Mouse (Mus musculus) embryonic facial prominence, embryonic 12.5 days (tissue): ENCODE results near the gene Slc3a2. TPM values are rescaled to one million over a fixed set of nuclear protein-coding genes. Genes with fewer than 3 reads are reported as not detected.

ENCODE experiments used
- ATAC-seq: fragments of 200-750 bp; cut with Nextera tagmentation; 2 replicates; pipeline ENCODE4 v1.8.0; 2017; ENCODE audit not compliant: insufficient number of reproducible peaks, insufficient read depth, low FRiP score, low TSS enrichment
- H3K27ac ChIP-seq: fragments of 300-500 bp; sonication (generic); 2 replicates; pipeline ENCODE4 v1.5.1; 2016; ENCODE audit warnings: mild to moderate bottlenecking
- H3K27me3 ChIP-seq: fragments of 300-500 bp; sonication (generic); 2 replicates; pipeline ENCODE4 v1.6.1; 2016; ENCODE audit warnings: mild to moderate bottlenecking, moderate library complexity
- H3K36me3 ChIP-seq: fragments of 300-500 bp; sonication (generic); 2 replicates; pipeline ENCODE4 v1.6.1; 2016; ENCODE audit warnings: mild to moderate bottlenecking
- H3K4me1 ChIP-seq: fragments of 300-500 bp; sonication (generic); 2 replicates; pipeline ENCODE4 v1.6.1; 2016
- H3K4me2 ChIP-seq: fragments of 300-500 bp; sonication (generic); replicated peaks from 2 replicates; pipeline ENCODE4 v1.6.1; 2016; ENCODE audit warnings: mild to moderate bottlenecking, moderate library complexity
- H3K4me3 ChIP-seq: fragments of 300-500 bp; sonication (generic); 2 replicates; pipeline ENCODE4 v1.5.1; 2016; ENCODE audit warnings: mild to moderate bottlenecking
- H3K9ac ChIP-seq: fragments of 300-500 bp; sonication (generic); 2 replicates; pipeline ENCODE4 v1.6.1; 2016; ENCODE audit warnings: mild to moderate bottlenecking, moderate library complexity
- H3K9me3 ChIP-seq: fragments of 300-500 bp; sonication (generic); 2 replicates; pipeline ENCODE4 v1.6.1; 2016; ENCODE audit warnings: mild to moderate bottlenecking, moderate library complexity
- WGBS: fragments of 180-500 bp; shearing (Covaris S2); methylation state at CpG from one replicate; pipeline ENCODE4 v1.1.7; 2016; 5-methylcytosine and 5-hydroxymethylcytosine counted together
- polyA plus RNA-seq: library from polyadenylated mRNA; unstranded; fragments of >200 nt; fragmentation: Nextera tagmentation; extraction: Ambion mirVana; gene quantifications from 2 replicates; pipeline ENCODE4 v1.2.1, GENCODE M21; 2016

Slc3a2 gene
- polyA plus RNA-seq, 1 experiment from 2014 or later, result 122 TPM

DNA sequence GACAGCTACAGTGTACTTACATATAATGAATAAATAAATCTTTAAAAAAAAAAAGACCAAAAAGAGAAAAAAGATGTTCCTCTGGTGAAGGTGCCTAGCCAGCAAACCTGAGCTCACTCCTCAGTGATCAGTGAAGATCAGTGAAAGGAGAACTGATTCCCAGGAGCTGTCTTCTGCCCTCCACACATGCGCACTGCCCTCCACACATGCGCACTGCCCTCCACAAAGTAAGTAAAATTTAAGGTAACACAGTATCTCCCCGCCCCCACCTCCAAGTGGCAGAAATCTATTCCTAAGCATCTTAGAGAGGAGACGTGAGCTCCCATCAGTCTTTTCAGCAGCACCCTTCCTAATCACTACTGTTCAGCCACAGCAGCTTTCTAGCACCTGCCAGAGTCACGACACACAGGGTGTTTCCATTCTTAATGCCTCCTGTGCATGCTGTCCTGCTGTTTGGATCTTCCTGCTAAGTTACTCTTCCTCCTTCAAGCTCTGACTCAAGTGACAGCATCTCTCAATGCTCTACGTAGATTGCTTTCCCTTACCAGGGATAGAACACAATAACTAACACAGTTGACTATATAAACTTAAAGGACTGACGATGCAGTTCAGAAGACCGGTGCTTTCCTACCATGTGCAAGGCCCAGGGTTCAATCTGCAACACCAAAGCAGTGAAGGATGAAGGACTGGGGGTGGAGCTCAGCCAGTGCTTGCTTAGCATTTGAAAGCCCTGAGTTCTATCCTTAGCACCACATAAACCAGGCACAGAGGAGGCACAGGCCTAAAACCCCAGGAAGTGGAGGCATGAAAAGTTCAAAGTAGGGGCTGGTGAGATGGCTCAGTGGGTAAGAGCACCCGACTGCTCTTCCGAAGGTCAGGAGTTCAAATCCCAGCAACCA, 7.1 kb downstream of the Slc3a2 start:
- Histone ChIP-seq H3K9ac (no peak overlapping the region), H3K4me3 (no peak overlapping the region), H3K9me3 (0 out of 2 replicates have a peak, but pooled peaks cover 3% of the 10 kb centered on the region), H3K4me2 (no peak overlapping the region), H3K27ac (no peak overlapping the region), H3K4me1 (peaks cover 13% of the 10 kb centered on the region), H3K36me3 (0 out of 2 replicates have a peak, but pooled peaks cover 9% of the 10 kb centered on the region), H3K27me3 (no peaks in the 10 kb centered on the region)
- 71% methylated on average over 10 of the region's 10 CpGs for WGBS
- no peak for ATAC-seq

DNA sequence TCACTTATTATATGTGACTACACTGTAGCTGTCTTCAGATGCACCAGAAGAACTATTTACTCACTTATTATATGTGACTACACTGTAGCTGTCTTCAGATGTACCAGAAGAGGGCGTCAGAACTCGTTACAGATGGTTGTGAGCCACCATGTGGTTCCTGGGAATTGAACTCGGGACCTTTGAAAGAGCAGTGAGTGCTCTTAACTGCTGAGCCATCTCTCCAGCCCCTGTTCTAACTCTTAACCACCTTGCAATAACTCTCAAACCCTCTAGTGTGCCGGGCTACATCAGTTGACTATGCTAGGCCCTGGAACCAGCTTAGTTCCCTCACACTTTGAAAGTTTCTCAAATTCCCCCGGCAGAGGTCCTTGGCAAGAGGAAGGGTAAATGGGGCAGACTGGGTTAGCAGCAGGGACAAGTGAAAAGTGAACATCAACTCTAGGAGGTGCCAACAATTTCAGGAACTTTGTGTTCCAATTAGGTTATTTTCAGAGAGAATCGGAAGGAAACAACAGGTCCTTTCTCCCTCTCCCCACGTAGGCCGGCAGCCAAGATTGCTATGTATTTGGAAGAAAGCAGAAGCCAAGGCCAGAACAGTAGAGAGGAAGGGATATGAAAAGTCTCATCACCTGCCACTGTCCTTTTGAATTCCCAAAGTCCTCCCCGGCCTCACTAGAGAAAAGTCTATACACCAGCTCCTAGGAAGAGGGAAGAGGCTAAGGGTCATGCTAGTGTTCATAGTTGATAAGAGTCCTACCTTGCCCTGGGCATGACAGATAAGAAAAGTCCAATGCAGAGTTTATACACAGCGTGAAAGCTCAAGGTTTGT, 8.3 kb downstream of the Slc3a2 start:
- WGBS, result 76% methylated on average over 10 of the region's 10 CpGs
- Histone ChIP-seq H3K9ac (no peak overlapping the region), H3K36me3 (peaks cover 20% of the 10 kb centered on the region), H3K4me3 (no peak overlapping the region), H3K27ac (no peak overlapping the region), H3K4me1 (peaks cover 22% of the 10 kb centered on the region), H3K27me3 (no peaks in the 10 kb centered on the region), H3K9me3 (0 out of 2 replicates have a peak, but pooled peaks cover 2% of the 10 kb centered on the region), H3K4me2 (no peak overlapping the region; the same call in 1 of the 2 replicates)
- ATAC-seq, result no peak

DNA sequence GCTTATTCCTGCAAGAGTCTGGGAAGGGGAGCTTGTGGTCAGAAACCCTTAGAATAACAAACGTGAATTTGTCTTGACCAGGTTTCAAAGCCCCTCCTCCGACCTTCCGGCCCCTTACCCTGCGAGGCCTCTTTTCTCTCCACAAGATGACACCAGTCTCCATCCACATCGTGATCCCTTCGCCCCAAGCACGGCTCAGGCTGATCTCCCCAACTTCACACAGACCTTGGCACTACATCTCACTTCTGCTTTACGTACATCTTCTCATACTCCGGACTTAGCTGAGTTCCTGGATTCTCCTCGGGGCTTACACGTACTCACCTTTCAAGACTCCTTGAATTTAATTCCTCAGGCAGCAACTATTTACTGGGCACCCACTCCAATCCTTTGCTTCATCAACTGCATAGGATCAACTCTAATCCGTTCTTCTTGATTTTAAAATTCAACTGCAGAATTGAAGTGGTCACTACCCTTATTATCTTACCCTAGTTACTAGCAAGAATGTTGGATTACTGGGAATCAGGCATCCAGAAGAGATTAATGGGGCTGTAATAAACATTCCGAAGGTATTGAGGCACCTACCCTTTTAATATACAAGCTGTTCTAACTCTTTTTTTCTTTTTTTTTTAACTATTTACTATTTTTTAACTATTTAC, 9.0 kb downstream of the Slc3a2 start:
- H3K4me1 ChIP-seq, result peaks cover 22% of the 10 kb centered on the region
- H3K9ac ChIP-seq, result peak overlapping the region; percentile 92
- 8% methylated on average over 13 of the region's 13 CpGs for WGBS
- H3K36me3 ChIP-seq, result peaks cover 27% of the 10 kb centered on the region
- H3K27me3 ChIP-seq, result no peaks in the 10 kb centered on the region
- H3K4me2 ChIP-seq, result peak overlapping the region; percentile 68
- H3K9me3 ChIP-seq, result no peaks in the 10 kb centered on the region
- 0 out of 2 replicates have a peak, but pooled peaks have one; percentile 3 for ATAC-seq
- peak overlapping the region; percentile 86 for H3K4me3 ChIP-seq
- peak overlapping the region; percentile 93 for H3K27ac ChIP-seq

DNA sequence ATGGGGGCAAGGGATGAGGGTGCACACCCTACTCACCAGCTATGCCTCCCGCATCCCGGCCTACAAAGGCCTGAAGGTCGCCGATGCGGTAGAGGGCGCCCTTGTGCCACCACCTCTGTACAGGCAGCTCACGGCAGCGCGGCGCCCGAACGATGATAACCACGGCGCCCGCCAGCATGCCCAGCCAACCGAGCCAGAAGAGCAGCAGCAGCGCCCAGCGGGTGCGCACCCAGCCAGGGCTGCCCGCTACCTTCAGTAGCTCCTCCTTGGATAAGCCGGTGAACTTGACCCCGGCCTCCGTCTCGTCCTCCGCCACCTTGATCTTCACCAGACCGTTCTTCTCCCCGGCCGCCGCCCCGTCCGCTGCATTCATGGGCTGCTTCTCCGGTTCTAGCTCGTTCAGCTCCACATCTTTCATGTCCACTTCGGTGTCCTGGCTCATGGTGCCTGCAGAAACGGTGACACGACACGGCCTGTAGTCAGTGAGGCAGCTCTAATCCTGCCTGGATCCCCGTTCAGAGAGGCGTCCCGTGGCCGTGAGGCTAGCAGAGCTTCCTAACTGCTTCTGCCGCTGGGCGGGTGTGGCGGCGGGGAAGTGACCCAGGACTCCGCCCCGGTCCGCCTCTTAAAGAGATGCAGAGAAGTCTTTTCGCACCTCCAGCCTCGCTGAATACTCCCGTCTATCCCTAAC, 9.7 kb downstream of the Slc3a2 start:
- peak; percentile 93 for ATAC-seq
- WGBS, result under 1% methylated on average over 51 of the region's 51 CpGs

DNA sequence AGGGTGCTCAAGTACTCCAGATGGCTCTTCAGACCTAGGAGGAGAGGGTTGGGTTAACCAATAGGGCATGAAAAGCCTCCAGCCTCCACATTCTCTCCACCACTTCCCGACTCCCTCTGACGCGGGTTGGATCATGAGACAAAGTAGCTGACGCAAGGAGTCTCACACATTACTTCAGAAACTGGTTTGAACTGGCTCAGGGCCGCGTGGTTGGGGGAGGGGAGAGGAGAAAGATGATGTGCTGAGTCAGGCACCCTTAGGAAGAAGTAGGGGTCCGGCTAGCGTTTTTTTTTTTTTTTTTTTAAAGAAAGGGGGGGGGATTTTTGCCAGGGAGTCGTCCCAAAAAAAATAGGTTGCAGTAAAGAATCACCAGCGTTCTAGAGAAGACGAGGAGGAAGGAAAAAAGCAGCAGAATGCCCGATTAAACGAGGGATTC, 10.3 kb downstream of the Slc3a2 start:
- H3K9me3 ChIP-seq, result no peaks in the 10 kb centered on the region
- peaks cover 22% of the 10 kb centered on the region for H3K4me1 ChIP-seq
- H3K4me3 ChIP-seq, result peak overlapping the region; percentile 86
- ATAC-seq, result peak; percentile 52; the same call in 1 of the 2 replicates
- no peaks in the 10 kb centered on the region for H3K27me3 ChIP-seq
- H3K9ac ChIP-seq, result peak overlapping the region; percentile 92
- peak overlapping the region; percentile 68 for H3K4me2 ChIP-seq
- peak overlapping the region; percentile 93 for H3K27ac ChIP-seq
- H3K36me3 ChIP-seq, result peaks cover 40% of the 10 kb centered on the region
- WGBS, result under 1% methylated on average over 13 of the region's 13 CpGs

More for the DNA sequence above, 9.7 kb downstream of the Slc3a2 start:
- no peaks in the 10 kb centered on the region for H3K27me3 ChIP-seq
- H3K4me1 ChIP-seq, result peaks cover 22% of the 10 kb centered on the region
- peak overlapping the region; percentile 92 for H3K9ac ChIP-seq
- peak overlapping the region; percentile 86 for H3K4me3 ChIP-seq
- peak overlapping the region; percentile 93 for H3K27ac ChIP-seq
- peak overlapping the region; percentile 68 for H3K4me2 ChIP-seq
- no peaks in the 10 kb centered on the region for H3K9me3 ChIP-seq
- peaks cover 34% of the 10 kb centered on the region for H3K36me3 ChIP-seq

DNA sequence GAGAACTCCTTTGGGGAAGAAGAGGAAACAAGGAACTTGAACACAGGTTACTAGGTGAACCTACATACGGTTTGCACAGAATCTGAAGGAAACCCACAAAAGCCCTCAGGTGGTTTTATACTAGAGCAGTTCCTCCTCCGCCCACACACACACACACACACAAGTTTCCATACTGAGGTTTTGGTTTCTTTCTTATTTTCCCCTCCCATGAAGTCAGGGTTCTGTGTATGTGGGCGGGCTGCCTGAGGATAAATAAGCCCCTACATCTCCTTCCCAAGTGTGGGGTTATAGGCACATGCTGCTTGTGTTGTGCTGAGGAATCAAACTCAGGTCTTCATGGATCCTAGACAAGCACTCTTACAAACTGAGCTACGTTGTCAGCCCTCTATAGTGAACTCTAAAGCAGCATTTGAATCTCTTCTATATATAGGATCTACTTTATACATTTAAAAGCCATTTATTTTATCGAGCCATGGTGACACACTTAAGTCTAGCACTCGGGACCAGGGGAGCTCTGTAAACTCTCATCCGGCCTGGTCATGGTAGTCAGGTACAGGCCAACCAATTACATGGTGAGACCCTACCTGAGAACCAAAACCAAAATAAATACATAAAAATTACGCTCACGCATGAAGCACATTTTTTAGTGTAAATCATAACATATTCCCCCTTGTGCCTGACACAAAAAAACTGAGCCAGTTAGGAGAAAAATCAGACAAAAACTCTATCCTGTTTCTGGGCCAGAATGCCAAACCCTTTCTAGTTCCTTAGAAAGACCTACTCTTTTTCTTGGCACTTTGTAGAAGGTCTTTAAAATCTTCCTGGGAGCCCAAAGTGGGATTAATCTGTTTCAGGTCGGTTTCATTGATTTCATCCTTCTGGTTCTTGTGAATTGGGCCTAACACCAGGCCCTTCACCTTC, 11.0 kb downstream of the Slc3a2 start:
- Histone ChIP-seq H3K4me1 (peaks cover 22% of the 10 kb centered on the region), H3K36me3 (peaks cover 47% of the 10 kb centered on the region), H3K9ac (peak overlapping the region; percentile 92), H3K9me3 (no peaks in the 10 kb centered on the region), H3K4me3 (peak overlapping the region; percentile 86), H3K27me3 (no peaks in the 10 kb centered on the region), H3K27ac (peak overlapping the region; percentile 93), H3K4me2 (peak overlapping the region; percentile 68)
- WGBS, result 55% methylated on average over 10 of the region's 10 CpGs
- ATAC-seq, result no peak

DNA sequence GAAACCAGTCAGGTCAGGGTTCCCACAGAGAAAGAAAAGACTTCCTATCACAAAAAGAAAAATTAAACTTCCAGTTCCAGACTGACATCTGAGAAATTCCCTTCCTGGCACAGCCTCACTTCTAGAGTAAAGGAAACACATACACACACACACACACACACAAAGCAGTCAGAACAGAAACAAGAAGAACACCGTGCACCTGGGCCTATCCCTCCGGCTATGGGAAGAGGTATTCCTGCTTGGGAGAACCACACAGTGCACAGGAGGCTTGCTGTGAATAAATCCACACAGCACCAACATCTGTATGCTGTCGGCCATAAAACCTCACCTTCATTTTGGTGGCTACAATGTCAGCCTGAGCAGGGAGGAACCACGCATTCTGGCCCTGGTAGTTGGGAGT, 11.7 kb downstream of the Slc3a2 start:
- Histone ChIP-seq H3K4me3 (peak overlapping the region; percentile 86), H3K9ac (no peak overlapping the region), H3K9me3 (no peaks in the 10 kb centered on the region), H3K36me3 (peaks cover 53% of the 10 kb centered on the region), H3K27me3 (no peaks in the 10 kb centered on the region), H3K4me2 (peak overlapping the region; percentile 68), H3K4me1 (peaks cover 22% of the 10 kb centered on the region), H3K27ac (peak overlapping the region; percentile 26; the same call in 1 of the 2 replicates)
- WGBS, result 77% methylated on average over 4 of the region's 4 CpGs
- ATAC-seq, result no peak

DNA sequence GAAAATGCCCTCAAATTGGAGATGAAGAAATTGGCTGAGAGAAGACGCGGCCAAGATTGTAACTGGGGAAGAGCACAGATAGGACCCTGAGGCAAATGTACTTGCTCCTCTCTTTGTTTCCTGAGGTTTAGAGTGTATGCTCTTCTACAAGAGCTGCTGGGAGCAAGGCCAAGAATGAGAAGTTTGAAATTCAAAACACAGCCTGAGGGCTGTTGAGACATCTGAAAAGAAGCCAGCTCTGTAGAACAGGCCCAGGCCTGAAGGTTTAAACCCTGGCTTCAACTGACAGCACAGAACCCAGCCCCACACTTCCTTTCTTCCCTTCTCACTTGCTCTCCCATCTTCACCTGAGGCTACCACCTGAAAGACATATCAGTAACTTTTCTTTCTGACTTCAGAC, 13.1 kb downstream of the Slc3a2 start:
- no peak for ATAC-seq
- H3K9me3 ChIP-seq, result no peaks in the 10 kb centered on the region
- H3K36me3 ChIP-seq, result peaks cover 56% of the 10 kb centered on the region
- no peak overlapping the region for H3K9ac ChIP-seq
- peaks cover 22% of the 10 kb centered on the region for H3K4me1 ChIP-seq
- no peak overlapping the region for H3K4me3 ChIP-seq
- 89% methylated on average over 2 of the region's 2 CpGs for WGBS
- no peak overlapping the region for H3K27ac ChIP-seq
- no peaks in the 10 kb centered on the region for H3K27me3 ChIP-seq
- H3K4me2 ChIP-seq, result 0 out of 2 replicates have a peak overlapping the region, but pooled peaks have one; percentile 4

DNA sequence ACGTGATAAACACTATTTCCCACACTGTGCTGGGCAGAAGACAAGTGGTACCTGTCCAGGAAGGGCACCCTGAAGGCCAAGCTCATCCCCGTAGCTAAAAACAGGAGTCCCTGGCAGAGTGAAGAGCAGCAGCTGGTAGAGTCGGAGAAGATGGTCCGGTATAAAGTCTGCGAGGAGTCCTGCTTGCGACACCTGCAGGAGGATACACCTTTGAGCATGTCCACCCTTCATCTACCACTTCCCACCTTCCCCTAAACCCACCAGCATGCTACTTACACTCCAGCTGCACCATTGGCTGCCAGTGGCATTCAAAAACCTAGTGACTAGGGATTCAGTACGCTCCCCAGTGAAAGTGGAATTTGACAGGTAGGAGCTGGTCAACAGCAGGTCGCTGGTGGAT, 14.2 kb downstream of the Slc3a2 start:
- ATAC-seq, result no peak
- no peaks in the 10 kb centered on the region for H3K27me3 ChIP-seq
- no peak overlapping the region for H3K9ac ChIP-seq
- 95% methylated on average over 8 of the region's 8 CpGs for WGBS
- peaks cover 19% of the 10 kb centered on the region for H3K4me1 ChIP-seq
- H3K4me2 ChIP-seq, result no peak overlapping the region
- no peaks in the 10 kb centered on the region for H3K9me3 ChIP-seq
- no peak overlapping the region for H3K27ac ChIP-seq
- no peak overlapping the region for H3K4me3 ChIP-seq
- peaks cover 56% of the 10 kb centered on the region for H3K36me3 ChIP-seq

DNA sequence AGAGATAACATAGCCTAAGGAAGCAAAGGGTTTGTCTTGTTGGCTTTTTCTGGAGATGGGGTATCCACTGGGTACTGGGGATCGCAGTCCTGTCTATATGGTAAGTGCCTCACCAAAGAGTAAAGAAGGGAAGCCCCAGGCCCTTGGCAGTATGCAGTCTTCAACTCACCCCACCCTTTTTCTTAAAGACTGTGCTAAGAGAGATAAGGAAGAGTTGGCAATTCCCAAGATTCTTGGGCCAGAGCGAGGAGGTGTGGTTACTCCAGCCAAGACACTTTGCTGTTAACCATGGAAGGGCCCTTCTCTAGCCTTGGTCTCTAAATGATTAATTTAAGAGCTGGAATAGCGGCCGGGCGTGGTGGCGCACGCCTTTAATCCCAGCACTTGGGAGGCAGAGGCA, 16.2 kb downstream of the Slc3a2 start:
- H3K27ac ChIP-seq, result no peak overlapping the region
- no peak overlapping the region for H3K4me3 ChIP-seq
- no peaks in the 10 kb centered on the region for H3K27me3 ChIP-seq
- no peaks in the 10 kb centered on the region for H3K9me3 ChIP-seq
- ATAC-seq, result no peak
- H3K4me1 ChIP-seq, result peaks cover 14% of the 10 kb centered on the region
- no peak overlapping the region for H3K4me2 ChIP-seq
- peaks cover 54% of the 10 kb centered on the region for H3K36me3 ChIP-seq
- WGBS, result 96% methylated on average over 7 of the region's 7 CpGs
- H3K9ac ChIP-seq, result no peak overlapping the region
